Mouse (Mus musculus): ENCODE results near the gene Olfr958. TPM values are rescaled to one million over a fixed set of nuclear protein-coding genes. Genes with fewer than 3 reads are reported as not detected.

Olfr958 gene
- polyA plus RNA-seq, 1 experiment from 2014 or later = not detected

DNA sequence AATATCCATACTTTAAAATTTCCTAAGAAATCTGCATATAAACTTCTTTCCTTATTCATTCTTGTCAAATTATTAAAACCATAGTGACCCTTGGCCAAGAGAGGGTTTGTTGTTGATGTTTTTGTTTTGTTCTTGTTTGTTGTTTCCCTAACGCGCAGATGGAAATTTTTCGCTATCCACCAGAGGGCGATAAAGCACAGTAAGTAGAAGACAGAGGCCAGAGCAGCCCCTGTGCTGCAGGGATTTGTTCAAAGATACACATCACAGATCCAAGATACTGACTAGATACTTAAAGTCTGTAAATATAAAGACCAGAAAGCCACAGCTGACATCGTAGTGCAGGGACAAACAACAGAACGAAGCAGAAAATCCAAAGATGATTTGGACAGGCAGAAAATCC lies 44.9 kb downstream of the Olfr958 start:
- no peaks in the 10 kb centered on the region for H3K36me3 ChIP-seq
- H3K9ac ChIP-seq = no peak overlapping the region
- WGBS = 8% methylated on average over 6 of the region's 6 CpGs
- H3K27me3 ChIP-seq (replicated peaks) = no peaks in the 10 kb centered on the region
- no peak overlapping the region for H3K27ac ChIP-seq
- H3K9me3 ChIP-seq = no peaks in the 10 kb centered on the region
- H3K4me1 ChIP-seq = no peaks in the 10 kb centered on the region
- H3K4me3 ChIP-seq = no peak overlapping the region
- peak; percentile 71 for ATAC-seq (ENCODE audit: low FRiP score, low read depth)
- no peak overlapping the region for H3K4me2 ChIP-seq (replicated peaks)

Other genes starting within 250 kb of the Olfr958 start
- gene Olfr948, start 228.0 kb downstream of the Olfr958 start, polyA plus RNA-seq (2016; fragmentation: Nextera tagmentation; extraction: Ambion mirVana) = not detected in 2 replicates
- gene Olfr951, start 166.6 kb downstream of the Olfr958 start, polyA plus RNA-seq (2016; fragmentation: Nextera tagmentation; extraction: Ambion mirVana) = not detected in 2 replicates
- gene Olfr952, start 126.9 kb downstream of the Olfr958 start, polyA plus RNA-seq (2016; fragmentation: Nextera tagmentation; extraction: Ambion mirVana) = not detected in 2 replicates
- gene Olfr954, start 97.4 kb downstream of the Olfr958 start, polyA plus RNA-seq (2016; fragmentation: Nextera tagmentation; extraction: Ambion mirVana) = not detected in 2 replicates
- gene Olfr955, start 82.1 kb downstream of the Olfr958 start, polyA plus RNA-seq (2016; fragmentation: Nextera tagmentation; extraction: Ambion mirVana) = not detected in 2 replicates
- gene Olfr44, start 60.1 kb downstream of the Olfr958 start, polyA plus RNA-seq (2016; fragmentation: Nextera tagmentation; extraction: Ambion mirVana) = not detected in 2 replicates
- gene Olfr957, start 38.2 kb downstream of the Olfr958 start, polyA plus RNA-seq (2016; fragmentation: Nextera tagmentation; extraction: Ambion mirVana) = not detected in 2 replicates
- not detected in 2 replicates for gene Olfr959, start 21.5 kb upstream of the Olfr958 start, polyA plus RNA-seq (2016; fragmentation: Nextera tagmentation; extraction: Ambion mirVana)
- gene AW551984, start 50.3 kb upstream of the Olfr958 start, polyA plus RNA-seq (2016; fragmentation: Nextera tagmentation; extraction: Ambion mirVana) = 26.1 and 26.5 TPM in 2 replicates
- gene Olfr148, start 56.6 kb upstream of the Olfr958 start, polyA plus RNA-seq (2016; fragmentation: Nextera tagmentation; extraction: Ambion mirVana) = not detected in 2 replicates
- gene Olfr960, start 67.3 kb upstream of the Olfr958 start, polyA plus RNA-seq (2016; fragmentation: Nextera tagmentation; extraction: Ambion mirVana) = not detected in 2 replicates
- gene Olfr961, start 91.0 kb upstream of the Olfr958 start, polyA plus RNA-seq (2016; fragmentation: Nextera tagmentation; extraction: Ambion mirVana) = not detected in 2 replicates
- not detected in 2 replicates for gene Olfr963, start 113.2 kb upstream of the Olfr958 start, polyA plus RNA-seq (2016; fragmentation: Nextera tagmentation; extraction: Ambion mirVana)
- not detected in 2 replicates for gene Olfr149, start 153.1 kb upstream of the Olfr958 start, polyA plus RNA-seq (2016; fragmentation: Nextera tagmentation; extraction: Ambion mirVana)
- gene Olfr965, start 157.3 kb upstream of the Olfr958 start, polyA plus RNA-seq (2016; fragmentation: Nextera tagmentation; extraction: Ambion mirVana) = not detected in 2 replicates
- not detected in 2 replicates for gene Olfr150, start 176.9 kb upstream of the Olfr958 start, polyA plus RNA-seq (2016; fragmentation: Nextera tagmentation; extraction: Ambion mirVana)
- not detected in 2 replicates for gene Olfr967, start 192.2 kb upstream of the Olfr958 start, polyA plus RNA-seq (2016; fragmentation: Nextera tagmentation; extraction: Ambion mirVana)
- not detected in 2 replicates for gene Olfr968, start 229.2 kb upstream of the Olfr958 start, polyA plus RNA-seq (2016; fragmentation: Nextera tagmentation; extraction: Ambion mirVana)
- gene Olfr969, start 236.9 kb upstream of the Olfr958 start, polyA plus RNA-seq (2016; fragmentation: Nextera tagmentation; extraction: Ambion mirVana) = not detected in 2 replicates